ENCODE assay signal across 15 mouse cellular contexts in the genomic region with DNA sequence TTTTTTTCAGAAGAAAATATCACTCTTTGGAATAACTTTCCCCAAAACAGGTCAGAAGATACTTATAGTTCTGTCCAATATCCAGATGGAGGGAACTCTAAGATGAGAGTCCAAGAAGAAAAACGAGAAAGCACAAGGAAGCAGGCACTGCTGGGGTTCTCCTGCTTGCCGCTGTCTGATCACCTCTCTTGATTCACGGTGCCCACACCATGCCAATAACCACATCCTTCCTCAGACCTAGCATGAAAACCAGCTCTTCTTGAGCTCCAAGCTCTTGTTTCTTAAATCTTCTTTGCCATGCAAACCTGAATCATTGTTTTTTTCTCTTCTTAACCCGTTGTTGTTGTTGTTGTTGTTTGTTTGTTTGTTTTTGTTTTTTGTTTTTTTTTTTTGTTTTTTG.
"Had no signal": no experiment of that assay in that cellular context is flagged by ENCODE, and none has a peak within 500 bp of the region (broad histone marks: within the 10 kb centered on the region; RNA-seq: fewer than 3 reads in every experiment).

No protein-coding gene starts in this region.

- H3K9me3 ChIP-seq: liver, embryonic 12.5 days; megakaryocyte, embryonic 14.5 days; midbrain, embryonic 13.5 days; midbrain, embryonic 15.5 days; neural tube, embryonic 12.5 days had no signal

- H3K4me2 ChIP-seq: liver, embryonic 12.5 days; lung, embryonic 14.5 days; midbrain, embryonic 11.5 days; midbrain, embryonic 13.5 days; midbrain, embryonic 15.5 days; neural tube, embryonic 12.5 days had no signal

- H3K4me1 ChIP-seq: liver, embryonic 12.5 days; megakaryocyte, embryonic 14.5 days; midbrain, embryonic 13.5 days; midbrain, embryonic 15.5 days; neural tube, embryonic 12.5 days had no signal

- H3K9ac ChIP-seq: liver, embryonic 12.5 days; liver, embryonic 14.5 days; lung, embryonic 14.5 days; midbrain, embryonic 13.5 days; midbrain, embryonic 15.5 days; neural tube, embryonic 12.5 days had no signal

- H3K27ac ChIP-seq: liver, embryonic 12.5 days; liver, embryonic 14.5 days; macrophage; midbrain, embryonic 13.5 days; midbrain, embryonic 15.5 days; neural tube, embryonic 12.5 days had no signal

- DNase-seq: lung, adult 18-20 months; lung, embryonic 14.5 days; lung, postnatal 10 days; right cerebral cortex, postnatal 14 days; thymus, adult 18-20 months; thymus, postnatal 14 days; thymus, postnatal 36 days had no signal

- ATAC-seq: liver, embryonic 12.5 days; midbrain, embryonic 13.5 days; midbrain, embryonic 15.5 days had no signal

- H3K4me3 ChIP-seq: liver, embryonic 12.5 days; megakaryocyte, embryonic 14.5 days; midbrain, embryonic 13.5 days; midbrain, embryonic 15.5 days; neural tube, embryonic 12.5 days had no signal

- H3K36me3 ChIP-seq: liver, embryonic 12.5 days; midbrain, embryonic 13.5 days; midbrain, embryonic 15.5 days; neural tube, embryonic 12.5 days had no signal

- H3K27me3 ChIP-seq: liver, embryonic 12.5 days; megakaryocyte, embryonic 14.5 days; midbrain, embryonic 13.5 days; midbrain, embryonic 15.5 days; neural tube, embryonic 12.5 days had no signal
